Mouse (Mus musculus): ENCODE data around the gene Clcf1.

GRCm38 (mm10) chr19:4194776-4195650 lies 19.0 kb upstream of the Clcf1 start:
- no peak for TF ChIP-seq CTCF (IDR thresholded peaks at IDR 0.05; ENCODE audit: borderline replicate concordance, insufficient read depth, low read depth, low read length)
- TF ChIP-seq POLR2A (IDR thresholded peaks at IDR 0.05; ENCODE audit: borderline replicate concordance, insufficient read depth, low read length): no peak
